ENCODE assay signal across 8 mouse cellular contexts in genomic region chr16:50045552-50046547, GRCm38 (mm10).
DNase-seq lines count a peak whose midpoint lies in the region; ATAC-seq and TF ChIP-seq lines count a peak whose summit lies in the region.

No protein-coding gene starts in this region.

- DNase-seq in CD4-positive helper T cell, adult 2 months (ENCODE audit: low read depth, low spot score): peak; percentile 69
- DNase-seq in brain, embryonic 14.5 days (ENCODE audit: low read depth): peak; percentile 84
- peak; percentile 77 for DNase-seq in kidney, postnatal 0 days (ENCODE audit: low spot score)
- DNase-seq in liver: peak; percentile 71
- peak; percentile 82 for DNase-seq in midbrain, postnatal 0 days (ENCODE audit: low spot score)
- peak; percentile 62 to 63 for DNase-seq in spleen, postnatal 36 days (ENCODE audit: low spot score in 2 of 2)

- peak overlapping the region; percentile 74 for H3K4me2 ChIP-seq in heart, embryonic 13.5 days
- peak overlapping the region; percentile 57 for H3K4me2 ChIP-seq in kidney, postnatal 0 days (ENCODE audit: low read length)
- H3K4me2 ChIP-seq in midbrain, postnatal 0 days (ENCODE audit: low read depth, low read length, poor library complexity, severe bottlenecking): peak overlapping the region; percentile 68

- peak overlapping the region; percentile 61 for H3K9ac ChIP-seq in heart, embryonic 13.5 days
- 0 out of 2 replicates have a peak overlapping the region, but pooled peaks have one; percentile 1 for H3K9ac ChIP-seq in kidney, postnatal 0 days (ENCODE audit: low read depth, low read length)
- peak overlapping the region; percentile 44; the same call in 1 of the 2 replicates for H3K9ac ChIP-seq in midbrain, postnatal 0 days (replicated peaks; ENCODE audit: low read length, poor library complexity, severe bottlenecking)

- H3K36me3 ChIP-seq in erythroblast, embryonic 14.5 days (ENCODE audit: control insufficient read depth): no peaks in the 10 kb centered on the region
- H3K36me3 ChIP-seq in heart, embryonic 13.5 days: no peaks in the 10 kb centered on the region
- H3K36me3 ChIP-seq in kidney, postnatal 0 days (ENCODE audit: insufficient read depth, low read length): no peaks in the 10 kb centered on the region
- no peaks in the 10 kb centered on the region for H3K36me3 ChIP-seq in midbrain, postnatal 0 days (ENCODE audit: insufficient read depth, low read length)

- TF ChIP-seq POLR2A in brain, embryonic 14.5 days (IDR thresholded peaks at IDR 0.05; ENCODE audit: borderline replicate concordance, extremely low read depth, insufficient read depth, insufficient read length, poor library complexity, severe bottlenecking): no peak

- peaks cover 4% of the 10 kb centered on the region for H3K4me1 ChIP-seq in erythroblast, embryonic 14.5 days (ENCODE audit: control insufficient read depth)
- H3K4me1 ChIP-seq in heart, embryonic 13.5 days: 0 out of 2 replicates have a peak, but pooled peaks cover 8% of the 10 kb centered on the region
- H3K4me1 ChIP-seq in kidney, postnatal 0 days (replicated peaks; ENCODE audit: insufficient read depth, low read length): no peaks in the 10 kb centered on the region
- no peaks in the 10 kb centered on the region for H3K4me1 ChIP-seq in midbrain, postnatal 0 days (ENCODE audit: insufficient read depth, low read length)

- no peak for ATAC-seq in heart, embryonic 13.5 days (ENCODE audit: extremely low read depth, insufficient number of reproducible peaks, low FRiP score, low TSS enrichment)
- ATAC-seq in kidney, postnatal 0 days (replicated peaks; ENCODE audit: low FRiP score, low read depth): peak; percentile 83
- peak; percentile 81 for ATAC-seq in midbrain, postnatal 0 days (ENCODE audit: low FRiP score)

- peaks cover 4% of the 10 kb centered on the region for H3K27me3 ChIP-seq in erythroblast, embryonic 14.5 days (ENCODE audit: control insufficient read depth)
- no peaks in the 10 kb centered on the region for H3K27me3 ChIP-seq in heart, embryonic 13.5 days (replicated peaks)
- H3K27me3 ChIP-seq in kidney, postnatal 0 days (ENCODE audit: insufficient read depth, low read length): no peaks in the 10 kb centered on the region
- H3K27me3 ChIP-seq in midbrain, postnatal 0 days (ENCODE audit: insufficient read depth, low read length): no peaks in the 10 kb centered on the region

- TF ChIP-seq CTCF in brain, embryonic 14.5 days (IDR thresholded peaks at IDR 0.05; ENCODE audit: borderline replicate concordance, extremely low read depth, insufficient read depth, insufficient read length): peak; percentile 82
- TF ChIP-seq CTCF in kidney, postnatal 0 days (IDR thresholded peaks at IDR 0.05; ENCODE audit: low read depth): peak; percentile 80
- peak; percentile 83 for TF ChIP-seq CTCF in midbrain, postnatal 0 days (IDR thresholded peaks at IDR 0.05)

- H3K9me3 ChIP-seq in erythroblast, embryonic 14.5 days (ENCODE audit: control insufficient read depth, low read length): no peaks in the 10 kb centered on the region
- H3K9me3 ChIP-seq in heart, embryonic 13.5 days: no peaks in the 10 kb centered on the region
- H3K9me3 ChIP-seq in kidney, postnatal 0 days (replicated peaks; ENCODE audit: low read length): no peaks in the 10 kb centered on the region
- H3K9me3 ChIP-seq in midbrain, postnatal 0 days (ENCODE audit: low read length): no peaks in the 10 kb centered on the region

- H3K4me3 ChIP-seq in erythroblast, embryonic 14.5 days (replicated peaks): peak overlapping the region; percentile 43
- peak overlapping the region; percentile 49 for H3K4me3 ChIP-seq in heart, embryonic 13.5 days
- H3K4me3 ChIP-seq in kidney, postnatal 0 days (replicated peaks; ENCODE audit: low read depth, low read length): peak overlapping the region; percentile 33
- peak overlapping the region; percentile 43 for H3K4me3 ChIP-seq in midbrain, postnatal 0 days (ENCODE audit: low read depth, low read length)

- no peak overlapping the region for H3K27ac ChIP-seq in heart, embryonic 13.5 days (replicated peaks)
- no peak overlapping the region for H3K27ac ChIP-seq in kidney, postnatal 0 days
- H3K27ac ChIP-seq in midbrain, postnatal 0 days (ENCODE audit: low read depth, low read length): 0 out of 2 replicates have a peak overlapping the region, but pooled peaks have one; percentile 18

- WGBS in heart, embryonic 13.5 days: 10% methylated on average over 32 of the region's 32 CpGs
- WGBS in kidney, postnatal 0 days: 17% methylated on average over 32 of the region's 32 CpGs
- WGBS in midbrain, postnatal 0 days: 10% methylated on average over 32 of the region's 32 CpGs

Comparison
In these comparisons a context has a peak if more than half of its experiments do, and no peak if none do; other contexts are left out.
1. H3K9ac ChIP-seq: peak in every context shown above with its lines; median percentile 61 in heart, embryonic 13.5 days; 44 in midbrain, postnatal 0 days; 1 in kidney, postnatal 0 days.